Mouse (Mus musculus) neural tube, embryonic 11.5 days (tissue): ENCODE data around the gene Plch2. TPM values are rescaled to one million over a fixed set of nuclear protein-coding genes. Genes with fewer than 3 reads are reported as not detected.

Source experiments
- ATAC-seq: fragments of 200-750 bp; cut with Nextera tagmentation; 2 replicates; pipeline ENCODE4 v1.8.0; 2017; ENCODE audit warnings: moderate number of reproducible peaks, mild to moderate bottlenecking, moderate TSS enrichment, moderate library complexity; ENCODE audit not compliant: insufficient read depth, low FRiP score, low TSS enrichment
- DNase-seq: peaks from one replicate; pipeline ENCODE4 v3.0.0-alpha.2; 2015; ENCODE audit warnings: low spot score
- H3K27ac ChIP-seq: fragments of 300-500 bp; sonication (generic); 2 replicates; pipeline ENCODE4 v1.5.1; 2014; ENCODE audit warnings: low read depth, mild to moderate bottlenecking, low read length
- H3K27me3 ChIP-seq: fragments of 300-500 bp; sonication (generic); 2 replicates; pipeline ENCODE4 v1.6.1; 2014; ENCODE audit warnings: mild to moderate bottlenecking, low read length, mixed read lengths; ENCODE audit not compliant: control insufficient read depth, insufficient read depth
- H3K36me3 ChIP-seq: fragments of 300-500 bp; sonication (generic); 2 replicates; pipeline ENCODE4 v1.6.1; 2014; ENCODE audit warnings: mild to moderate bottlenecking, low read length, moderate library complexity, mixed read lengths; ENCODE audit not compliant: control insufficient read depth, insufficient read depth
- H3K4me1 ChIP-seq: fragments of 300-500 bp; sonication (generic); 2 replicates; pipeline ENCODE4 v1.6.1; 2014; ENCODE audit warnings: low read length, mixed read lengths; ENCODE audit not compliant: control insufficient read depth, insufficient read depth
- H3K4me2 ChIP-seq: fragments of 300-500 bp; sonication (generic); 2 replicates; pipeline ENCODE4 v1.6.1; 2014; ENCODE audit warnings: low read depth, mild to moderate bottlenecking, moderate library complexity
- H3K4me3 ChIP-seq: fragments of 300-500 bp; sonication (generic); 2 replicates; pipeline ENCODE4 v1.5.1; 2014; ENCODE audit warnings: low read depth, low read length
- H3K9ac ChIP-seq: fragments of 300-500 bp; sonication (generic); 2 replicates; pipeline ENCODE4 v1.6.1; 2014; ENCODE audit warnings: mild to moderate bottlenecking, low read length
- H3K9me3 ChIP-seq: fragments of 300-500 bp; sonication (generic); 2 replicates; pipeline ENCODE4 v1.6.1; 2016; ENCODE audit warnings: low read length; ENCODE audit not compliant: control insufficient read depth
- WGBS: fragments of 180-500 bp; shearing (Covaris S2); extraction: QIAGEN DNeasy Blood & Tissue Kit; methylation state at CpG from one replicate; pipeline ENCODE4 v1.1.7; 2014; 5-methylcytosine and 5-hydroxymethylcytosine counted together
- polyA plus RNA-seq: library from polyadenylated mRNA; unstranded; fragments of >200 nt; fragmentation: Nextera tagmentation; extraction: Ambion mirVana; gene quantifications from 2 replicates; pipeline ENCODE4 v1.2.1, GENCODE M21; 2014

Plch2 gene
- polyA plus RNA-seq, 1 experiment from 2014 or later: 1.6 TPM

GRCm38 (mm10) chr4:154964581-154965235, 91.9 kb downstream of the Plch2 start:
- Histone ChIP-seq H3K4me2 (peak overlapping the region; percentile 79), H3K27me3 (peaks cover 8% of the 10 kb centered on the region; the same call in 1 of the 2 replicates), H3K4me1 (peaks cover 42% of the 10 kb centered on the region), H3K27ac (peak overlapping the region; percentile 85), H3K9ac (peak overlapping the region; percentile 97), H3K36me3 (no peaks in the 10 kb centered on the region; the same call in none of the 2 replicates), H3K4me3 (peak overlapping the region; percentile 88), H3K9me3 (no peaks in the 10 kb centered on the region)
- WGBS: 1% methylated on average over 36 of the region's 36 CpGs
- ATAC-seq (no peak), DNase-seq (no peak)

DNA sequence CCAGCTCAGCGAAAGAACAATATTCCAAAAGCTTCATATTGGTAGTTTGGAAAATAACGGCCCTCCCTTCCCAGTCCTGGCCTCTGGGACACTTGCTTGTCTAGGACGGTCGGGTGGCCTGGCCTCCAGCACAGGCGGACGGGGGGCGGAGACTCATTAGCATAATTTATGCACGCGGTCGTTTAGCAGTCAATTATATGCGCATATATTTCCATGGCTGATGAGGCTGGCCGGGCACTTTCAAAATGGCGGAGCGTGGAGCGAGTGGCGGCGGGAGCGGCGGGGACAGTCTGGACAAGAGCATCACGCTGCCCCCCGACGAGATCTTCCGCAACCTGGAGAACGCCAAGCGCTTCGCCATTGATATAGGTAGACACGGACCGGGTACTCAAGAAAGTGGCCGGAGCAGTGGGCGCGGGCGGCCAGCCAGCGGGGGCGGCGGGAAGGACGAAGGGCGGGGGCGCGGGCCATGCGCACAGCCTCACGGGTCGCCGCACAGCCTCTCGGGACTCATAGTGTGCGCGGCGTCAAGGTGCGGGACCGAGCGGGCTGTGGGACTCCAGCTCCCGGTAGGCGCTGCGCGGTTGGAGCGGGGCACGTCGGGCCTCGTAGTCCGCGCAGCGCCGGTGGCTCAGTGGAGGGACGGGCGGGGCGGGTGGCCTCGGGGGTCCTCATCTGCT, 92.5 kb downstream of the Plch2 start, which contains the start of gene Pank4:
Pank4 (plus strand) TSS at position 223 of the 680 bp plus-strand sequence.
- WGBS: under 1% methylated on average over 55 of the region's 66 CpGs
- Histone ChIP-seq H3K4me1 (peaks cover 49% of the 10 kb centered on the region), H3K4me3 (peak within 1 kb of the TSS; percentile 88), H3K9ac (peak within 1 kb of the TSS; percentile 97), H3K4me2 (peak within 1 kb of the TSS; percentile 79), H3K9me3 (no peaks in the 10 kb centered on the region), H3K27ac (peak within 1 kb of the TSS; percentile 96), H3K27me3 (peaks cover 14% of the 10 kb centered on the region), H3K36me3 (no peaks in the 10 kb centered on the region; the same call in 1 of the 2 replicates)
- DNase-seq (peak; percentile 94), ATAC-seq (peak; percentile 75)

DNA sequence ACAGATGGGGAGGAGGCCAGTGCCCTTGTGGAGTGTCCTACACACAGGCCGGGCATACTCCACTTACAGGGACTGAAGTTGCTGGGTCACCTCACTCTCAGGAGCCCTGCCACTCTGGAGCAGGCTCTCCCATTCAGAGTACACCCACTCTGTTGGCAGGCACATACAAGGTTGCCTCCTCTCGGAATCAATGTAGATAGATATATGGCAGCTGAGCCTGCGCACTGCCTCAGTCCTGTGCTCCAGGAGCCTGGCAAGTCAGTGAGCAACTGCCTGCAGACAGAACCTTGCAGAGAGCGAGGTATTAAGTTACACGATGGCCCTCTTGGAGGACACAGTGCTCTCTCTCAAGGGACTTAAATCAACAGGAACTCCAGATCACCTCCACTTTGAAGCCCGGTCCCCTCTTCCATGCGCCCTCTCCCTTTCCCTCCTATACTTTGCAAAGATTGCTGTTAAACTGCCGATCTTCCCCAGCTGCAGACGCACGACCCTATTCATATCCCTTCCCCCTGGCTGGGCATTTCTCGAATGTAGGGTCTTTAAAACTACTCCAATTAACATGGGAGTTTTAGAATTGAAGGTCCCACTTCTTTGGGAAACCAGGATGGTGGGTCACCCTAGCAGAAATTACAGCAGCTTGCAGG, 93.3 kb downstream of the Plch2 start:
- H3K4me2 ChIP-seq: peak overlapping the region; percentile 79
- peak overlapping the region; percentile 96 for H3K27ac ChIP-seq
- ATAC-seq (no peak), DNase-seq (peak; percentile 61)
- peaks cover 56% of the 10 kb centered on the region for H3K4me1 ChIP-seq
- peak overlapping the region; percentile 97 for H3K9ac ChIP-seq
- no peaks in the 10 kb centered on the region for H3K9me3 ChIP-seq
- WGBS: 13% methylated on average over 11 of the region's 11 CpGs
- peaks cover 22% of the 10 kb centered on the region for H3K27me3 ChIP-seq
- peak overlapping the region; percentile 88 for H3K4me3 ChIP-seq
- no peaks in the 10 kb centered on the region; the same call in 1 of the 2 replicates for H3K36me3 ChIP-seq

DNA sequence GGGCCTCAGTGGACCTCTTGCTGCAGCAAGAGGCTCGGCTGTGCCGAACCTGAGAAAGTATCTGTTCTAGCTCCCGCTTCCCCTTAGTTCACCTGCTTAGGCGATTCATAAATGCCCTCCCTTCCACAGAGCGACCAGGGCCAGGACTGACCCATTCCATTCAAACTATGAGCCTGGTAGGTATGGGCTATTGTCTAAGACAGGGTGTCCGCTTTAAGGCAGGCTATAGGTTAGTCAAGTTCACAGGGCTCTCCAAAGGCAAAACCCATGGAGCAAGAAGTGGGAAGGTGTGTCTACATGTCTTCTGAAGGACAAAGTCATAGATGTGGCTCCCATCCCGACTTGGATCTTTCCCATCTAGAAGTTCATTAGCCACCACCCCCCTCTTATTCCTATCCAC, 93.9 kb downstream of the Plch2 start:
- peak overlapping the region; percentile 97 for H3K9ac ChIP-seq
- no peaks in the 10 kb centered on the region; the same call in 1 of the 2 replicates for H3K36me3 ChIP-seq
- peaks cover 62% of the 10 kb centered on the region for H3K4me1 ChIP-seq
- peak overlapping the region; percentile 88 for H3K4me3 ChIP-seq
- H3K27ac ChIP-seq: peak overlapping the region; percentile 96
- H3K27me3 ChIP-seq: peaks cover 26% of the 10 kb centered on the region
- no peak for ATAC-seq
- 54% methylated on average over 7 of the region's 7 CpGs for WGBS
- no peak for DNase-seq
- no peaks in the 10 kb centered on the region for H3K9me3 ChIP-seq
- H3K4me2 ChIP-seq: peak overlapping the region; percentile 79

GRCm38 (mm10) chr4:154961911-154962310, 94.7 kb downstream of the Plch2 start:
- Histone ChIP-seq H3K27me3 (peaks cover 26% of the 10 kb centered on the region), H3K4me2 (peak overlapping the region; percentile 79), H3K9me3 (no peaks in the 10 kb centered on the region), H3K4me3 (peak overlapping the region; percentile 88), H3K27ac (peak overlapping the region; percentile 96), H3K36me3 (no peaks in the 10 kb centered on the region; the same call in 1 of the 2 replicates), H3K4me1 (peaks cover 70% of the 10 kb centered on the region), H3K9ac (peak overlapping the region; percentile 97)
- WGBS: 6% methylated on average over 13 of the region's 13 CpGs
- DNase-seq: no peak
- ATAC-seq: no peak

GRCm38 (mm10) chr4:154961226-154961738, 95.3 kb downstream of the Plch2 start:
- WGBS: under 1% methylated on average over 46 of the region's 47 CpGs
- no peaks in the 10 kb centered on the region for H3K9me3 ChIP-seq
- H3K27me3 ChIP-seq: peaks cover 26% of the 10 kb centered on the region
- DNase-seq (peak; percentile 62), ATAC-seq (no peak)
- H3K4me1 ChIP-seq: peaks cover 73% of the 10 kb centered on the region
- H3K36me3 ChIP-seq: no peaks in the 10 kb centered on the region
- peak overlapping the region; percentile 96 for H3K27ac ChIP-seq
- H3K9ac ChIP-seq: peak overlapping the region; percentile 97
- peak overlapping the region; percentile 88 for H3K4me3 ChIP-seq
- H3K4me2 ChIP-seq: peak overlapping the region; percentile 79

- peak within 1 kb of the TSS; percentile 79 for H3K4me2 ChIP-seq
- H3K9ac ChIP-seq: peak within 1 kb of the TSS; percentile 97
- H3K4me1 ChIP-seq: peaks cover 70% of the 10 kb centered on the region
- no peaks in the 10 kb centered on the region for H3K36me3 ChIP-seq
- peak within 1 kb of the TSS; percentile 88 for H3K4me3 ChIP-seq
- peak within 1 kb of the TSS; percentile 96 for H3K27ac ChIP-seq
- peak; percentile 72 for ATAC-seq
- WGBS: 1% methylated on average over 65 of the region's 65 CpGs
- H3K9me3 ChIP-seq: no peaks in the 10 kb centered on the region
- DNase-seq: peak; percentile 94
- H3K27me3 ChIP-seq: peaks cover 26% of the 10 kb centered on the region
Observed at GRCm38 (mm10) chr4:154960690-154961225, 95.8 kb downstream of the Plch2 start, which contains the start of gene Hes5. Gene Hes5, plus strand, starts transcription at chr4:154960923.

- peaks cover 26% of the 10 kb centered on the region for H3K27me3 ChIP-seq
Observed at GRCm38 (mm10) chr4:154960021-154960689, 96.4 kb downstream of the Plch2 start.

More at GRCm38 (mm10) chr4:154960021-154960689, 96.4 kb downstream of the Plch2 start:
- DNase-seq: no peak
- ATAC-seq: no peak; the same call in 1 of the 2 replicates
- Histone ChIP-seq H3K9me3 (no peaks in the 10 kb centered on the region), H3K4me1 (peaks cover 65% of the 10 kb centered on the region), H3K4me3 (peak overlapping the region; percentile 88), H3K36me3 (no peaks in the 10 kb centered on the region), H3K4me2 (peak overlapping the region; percentile 79), H3K9ac (no peak overlapping the region; the same call in 1 of the 2 replicates), H3K27ac (peak overlapping the region; percentile 96; the same call in 1 of the 2 replicates)
- 15% methylated on average over 17 of the region's 20 CpGs for WGBS
